11 mouse cellular contexts compared by ENCODE assay signal in genomic region chr19:33851061-33851460, GRCm38 (mm10).
"Had no signal": no experiment of that assay in that cellular context is flagged by ENCODE, and none has a peak within 500 bp of the region (broad histone marks: within the 10 kb centered on the region; RNA-seq: fewer than 3 reads in every experiment).

No protein-coding gene starts in this region.

- ATAC-seq: liver, postnatal 0 days had no signal

- H3K4me1 ChIP-seq: limb, embryonic 12.5 days; liver, embryonic 13.5 days; lung, embryonic 15.5 days had no signal

- H3K27me3 ChIP-seq: limb, embryonic 12.5 days; liver, embryonic 13.5 days; lung, embryonic 15.5 days had no signal

- H3K27ac ChIP-seq: layer of hippocampus, adult 2 months; limb, embryonic 12.5 days; liver, embryonic 13.5 days; lung, embryonic 15.5 days had no signal

- H3K36me3 ChIP-seq: limb, embryonic 12.5 days; liver, embryonic 13.5 days; lung, embryonic 15.5 days had no signal

- H3K9ac ChIP-seq: limb, embryonic 12.5 days; liver, embryonic 13.5 days; liver, postnatal 0 days; lung, embryonic 15.5 days had no signal

- H3K4me3 ChIP-seq: layer of hippocampus, adult 2 months; limb, embryonic 12.5 days; liver, embryonic 13.5 days; lung, embryonic 15.5 days had no signal

- DNase-seq: kidney, postnatal 10 days; kidney, postnatal 4 days; liver; liver, embryonic 13.5 days; liver, postnatal 0 days; lung, postnatal 14 days; thymus, adult 18-20 months; thymus, postnatal 14 days had no signal

- H3K4me2 ChIP-seq: limb, embryonic 12.5 days; liver, embryonic 13.5 days; lung, embryonic 15.5 days had no signal

- H3K9me3 ChIP-seq: limb, embryonic 12.5 days; liver, embryonic 13.5 days; lung, embryonic 15.5 days had no signal
